Mouse (Mus musculus): Measurements from ENCODE around the gene Zfp385a. TPM values are rescaled to one million over a fixed set of nuclear protein-coding genes. Genes with fewer than 3 reads are reported as not detected.

The Zfp385a gene
- polyA plus RNA-seq, 2 experiments, result 16.4 to 23.4 TPM

- Histone ChIP-seq H3K4me2 (replicated peaks; ENCODE audit: low read depth, low read length, severe bottlenecking) (no peak overlapping the region), H3K27me3 (ENCODE audit: control insufficient read depth, insufficient read depth, low read length) (no peaks in the 10 kb centered on the region), H3K27ac (replicated peaks; ENCODE audit: low read depth, low read length) (peak overlapping the region; percentile 52), H3K4me1 (ENCODE audit: control insufficient read depth, insufficient read depth, low read length) (peaks cover 50% of the 10 kb centered on the region), H3K9ac (ENCODE audit: low read depth, low read length, severe bottlenecking) (peak overlapping the region; percentile 21; the same call in 1 of the 2 replicates), H3K9me3 (ENCODE audit: control insufficient read depth, low read length) (no peaks in the 10 kb centered on the region), H3K36me3 (ENCODE audit: control insufficient read depth, insufficient read depth, low read length) (peaks cover 34% of the 10 kb centered on the region), H3K4me3 (replicated peaks; ENCODE audit: low read length) (no peak overlapping the region)
- WGBS, result 11% methylated on average over 5 of the region's 5 CpGs
- DNase-seq (ENCODE audit: low spot score) (no peak), ATAC-seq (ENCODE audit: low FRiP score, low read depth) (peak; percentile 38; the same call in 1 of the 2 replicates)
- TF ChIP-seq POLR2A (IDR thresholded peaks at IDR 0.05; ENCODE audit: borderline replicate concordance, extremely low read depth, insufficient read depth, insufficient read length), result no peak
Measured at GRCm38 (mm10) chr15:103289600-103289999, 50.3 kb downstream of the Zfp385a start.

- no peaks in the 10 kb centered on the region for H3K27me3 ChIP-seq (ENCODE audit: control insufficient read depth, insufficient read depth, low read length)
- H3K27ac ChIP-seq (replicated peaks; ENCODE audit: low read depth, low read length), result peak overlapping the region; percentile 28; the same call in 1 of the 2 replicates
- no peak for TF ChIP-seq POLR2A (IDR thresholded peaks at IDR 0.05; ENCODE audit: borderline replicate concordance, extremely low read depth, insufficient read depth, insufficient read length)
- peaks cover 43% of the 10 kb centered on the region for H3K4me1 ChIP-seq (ENCODE audit: control insufficient read depth, insufficient read depth, low read length)
- no peak overlapping the region for H3K4me3 ChIP-seq (replicated peaks; ENCODE audit: low read length)
- DNase-seq (ENCODE audit: low spot score) (peak; percentile 67), ATAC-seq (ENCODE audit: low FRiP score, low read depth) (no peak)
- H3K9me3 ChIP-seq (ENCODE audit: control insufficient read depth, low read length), result no peaks in the 10 kb centered on the region
- H3K36me3 ChIP-seq (ENCODE audit: control insufficient read depth, insufficient read depth, low read length), result peaks cover 9% of the 10 kb centered on the region
- no peak overlapping the region for H3K4me2 ChIP-seq (replicated peaks; ENCODE audit: low read depth, low read length, severe bottlenecking)
- H3K9ac ChIP-seq (ENCODE audit: low read depth, low read length, severe bottlenecking), result no peak overlapping the region
- 42% methylated on average over 1 of the region's 1 CpGs for WGBS
Measured at GRCm38 (mm10) chr15:103285778-103286417, 54.0 kb downstream of the Zfp385a start.

- no peaks in the 10 kb centered on the region for H3K27me3 ChIP-seq (ENCODE audit: control insufficient read depth, insufficient read depth, low read length)
- WGBS, result 38% methylated on average over 2 of the region's 2 CpGs
- no peak overlapping the region for H3K27ac ChIP-seq (replicated peaks; ENCODE audit: low read depth, low read length)
- no peak overlapping the region for H3K4me3 ChIP-seq (replicated peaks; ENCODE audit: low read length)
- H3K9ac ChIP-seq (ENCODE audit: low read depth, low read length, severe bottlenecking), result no peak overlapping the region; the same call in 1 of the 2 replicates
- peaks cover 7% of the 10 kb centered on the region for H3K36me3 ChIP-seq (ENCODE audit: control insufficient read depth, insufficient read depth, low read length)
- H3K9me3 ChIP-seq (ENCODE audit: control insufficient read depth, low read length), result no peaks in the 10 kb centered on the region
- H3K4me2 ChIP-seq (replicated peaks; ENCODE audit: low read depth, low read length, severe bottlenecking), result no peak overlapping the region
- DNase-seq (ENCODE audit: low spot score) (no peak), ATAC-seq (ENCODE audit: low FRiP score, low read depth) (no peak)
- peaks cover 35% of the 10 kb centered on the region for H3K4me1 ChIP-seq (ENCODE audit: control insufficient read depth, insufficient read depth, low read length)
- TF ChIP-seq POLR2A (IDR thresholded peaks at IDR 0.05; ENCODE audit: borderline replicate concordance, extremely low read depth, insufficient read depth, insufficient read length), result no peak
Measured at GRCm38 (mm10) chr15:103284647-103285046, 55.2 kb downstream of the Zfp385a start.

- Histone ChIP-seq H3K36me3 (ENCODE audit: control insufficient read depth, insufficient read depth, low read length) (peaks cover 4% of the 10 kb centered on the region), H3K4me2 (replicated peaks; ENCODE audit: low read depth, low read length, severe bottlenecking) (no peak overlapping the region), H3K9me3 (ENCODE audit: control insufficient read depth, low read length) (no peaks in the 10 kb centered on the region), H3K4me1 (ENCODE audit: control insufficient read depth, insufficient read depth, low read length) (peaks cover 30% of the 10 kb centered on the region), H3K27ac (replicated peaks; ENCODE audit: low read depth, low read length) (no peak overlapping the region), H3K9ac (ENCODE audit: low read depth, low read length, severe bottlenecking) (no peak overlapping the region), H3K27me3 (ENCODE audit: control insufficient read depth, insufficient read depth, low read length) (no peaks in the 10 kb centered on the region), H3K4me3 (replicated peaks; ENCODE audit: low read length) (no peak overlapping the region)
- TF ChIP-seq POLR2A (IDR thresholded peaks at IDR 0.05; ENCODE audit: borderline replicate concordance, extremely low read depth, insufficient read depth, insufficient read length), result no peak
- WGBS, result 62% methylated on average over 3 of the region's 3 CpGs
- DNase-seq (ENCODE audit: low spot score), result no peak
- no peak for ATAC-seq (ENCODE audit: low FRiP score, low read depth)
Measured at GRCm38 (mm10) chr15:103284066-103284465, 55.8 kb downstream of the Zfp385a start.

- peaks cover 29% of the 10 kb centered on the region for H3K4me1 ChIP-seq (ENCODE audit: control insufficient read depth, insufficient read depth, low read length)
- no peaks in the 10 kb centered on the region for H3K9me3 ChIP-seq (ENCODE audit: control insufficient read depth, low read length)
- H3K9ac ChIP-seq (ENCODE audit: low read depth, low read length, severe bottlenecking), result no peak overlapping the region
- no peak overlapping the region for H3K27ac ChIP-seq (replicated peaks; ENCODE audit: low read depth, low read length)
- peaks cover 10% of the 10 kb centered on the region for H3K36me3 ChIP-seq (ENCODE audit: control insufficient read depth, insufficient read depth, low read length)
- H3K4me2 ChIP-seq (replicated peaks; ENCODE audit: low read depth, low read length, severe bottlenecking), result no peak overlapping the region
- WGBS, result 93% methylated on average over 3 of the region's 3 CpGs
- no peaks in the 10 kb centered on the region for H3K27me3 ChIP-seq (ENCODE audit: control insufficient read depth, insufficient read depth, low read length)
- no peak for TF ChIP-seq POLR2A (IDR thresholded peaks at IDR 0.05; ENCODE audit: borderline replicate concordance, extremely low read depth, insufficient read depth, insufficient read length)
- ATAC-seq (ENCODE audit: low FRiP score, low read depth) (no peak), DNase-seq (ENCODE audit: low spot score) (no peak)
- no peak overlapping the region for H3K4me3 ChIP-seq (replicated peaks; ENCODE audit: low read length)
Measured at GRCm38 (mm10) chr15:103281465-103282205, 58.3 kb downstream of the Zfp385a start.
